In the genomic region with DNA sequence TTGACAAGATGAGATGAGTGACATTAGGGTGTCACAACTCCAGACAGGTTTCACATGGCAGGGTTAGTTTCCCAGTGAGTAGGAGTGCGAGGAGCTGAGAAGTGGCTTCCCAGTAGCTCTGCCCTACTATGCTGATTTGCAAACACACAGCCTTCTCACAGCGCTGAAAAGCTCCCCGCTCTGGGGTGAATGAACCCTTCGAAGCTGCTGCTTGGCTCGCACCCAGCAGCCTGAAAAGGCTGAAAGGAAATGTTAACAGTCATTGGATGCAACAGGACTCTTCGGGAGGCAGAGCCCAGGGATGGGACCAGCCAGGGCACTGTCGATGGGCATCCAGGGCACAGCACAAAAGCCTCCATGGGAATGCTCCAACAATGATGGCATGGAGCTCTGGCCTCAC, we compare ENCODE assay signal across 9 mouse cellular contexts. TPM values are rescaled to one million over a fixed set of nuclear protein-coding genes. Genes with fewer than 3 reads are reported as not detected.
A peak's percentile ranks its signal among the peaks of the same experiment; 100 is the strongest.
DNase-seq lines count a peak whose midpoint lies in the region; ATAC-seq lines count a peak whose summit lies in the region.
"Had no signal": no experiment of that assay in that cellular context is flagged by ENCODE, and none has a peak within 500 bp of the region (broad histone marks: within the 10 kb centered on the region; RNA-seq: fewer than 3 reads in every experiment).

No protein-coding gene starts in this region.

- no peaks in the 10 kb centered on the region for H3K27me3 ChIP-seq in heart, embryonic 16.5 days (ENCODE audit: control insufficient read depth, insufficient read depth, low read length)

- peaks cover 54% of the 10 kb centered on the region for H3K4me1 ChIP-seq in heart, embryonic 16.5 days (ENCODE audit: control insufficient read depth, insufficient read depth, low read length)

- WGBS in heart, embryonic 16.5 days: 15% methylated on average over 7 of the region's 7 CpGs

- ATAC-seq in heart, embryonic 16.5 days (replicated peaks; ENCODE audit: extremely low read depth, insufficient read depth, low FRiP score): no peak

- H3K4me3 ChIP-seq in heart, embryonic 16.5 days (ENCODE audit: low read length): no peak overlapping the region

- H3K36me3 ChIP-seq in heart, embryonic 16.5 days (ENCODE audit: control insufficient read depth, insufficient read depth): no peaks in the 10 kb centered on the region

- H3K4me2 ChIP-seq in heart, embryonic 16.5 days (ENCODE audit: low read depth, low read length): no peak overlapping the region
- H3K4me2 ChIP-seq: liver, embryonic 11.5 days had no signal

- intact Hi-C loops in heart, postnatal 14 days (cut with DNase I): no loop called here
- intact Hi-C loops in left cerebral cortex, postnatal 36 days (cut with DNase I): loop anchor here (5.0 kb wide), 1 partner anchor 64 kb away; no protein-coding TSS in a partner anchor

- H3K9me3 ChIP-seq in heart, embryonic 16.5 days (replicated peaks; ENCODE audit: control insufficient read depth, low read length): no peaks in the 10 kb centered on the region

- H3K9ac ChIP-seq in heart, embryonic 16.5 days (ENCODE audit: low read length): no peak overlapping the region

- H3K27ac ChIP-seq in heart, embryonic 16.5 days (ENCODE audit: low read length): peak overlapping the region; percentile 24; the same call in 1 of the 2 replicates

- DNase-seq in heart, postnatal 14 days: no peak
- DNase-seq in cerebellum, adult 9-11 months: peak; percentile 38
- DNase-seq in gonadal fat pad, adult 2 months (ENCODE audit: low read depth): peak; percentile 85
- DNase-seq in left cerebral cortex, postnatal 36 days (ENCODE audit: low spot score in 2 of 2): peak; percentile 25 to 39
- DNase-seq in ovary, postnatal 10 days (ENCODE audit: low spot score): no peak
- DNase-seq in MN1 (ENCODE audit: low spot score): no peak
- DNase-seq in thymus, postnatal 36 days: no peak

RNA-seq across cellular contexts. Expression of a gene that starts 37.8 kb away (rescaled TPM):
- 85.9 and 111 TPM in 2 replicates for polyA plus RNA-seq in heart, embryonic 16.5 days (2015; fragmentation: Nextera tagmentation; extraction: Ambion mirVana)
- 10 to 100 TPM; 42.6 to 46.6 TPM for total RNA-seq in heart, postnatal 14 days (2021)
- polyA plus RNA-seq in gonadal fat pad, adult 2 months (2012; rRNA removed): 52.8 and 55.9 TPM in 2 replicates
- 10 to 100 TPM; 61.0 to 63.4 TPM for total RNA-seq in left cerebral cortex, postnatal 36 days (2021)

Comparison
In these comparisons a context has a peak if more than half of its experiments do, and no peak if none do; other contexts are left out.
1. DNase-seq: peak in cerebellum, adult 9-11 months (single experiment), gonadal fat pad, adult 2 months (single experiment) and left cerebral cortex, postnatal 36 days (2 of 2); none in heart, postnatal 14 days (0 of 2), ovary, postnatal 10 days (single experiment), MN1 (single experiment) and thymus, postnatal 36 days (0 of 2).